In the genomic region with DNA sequence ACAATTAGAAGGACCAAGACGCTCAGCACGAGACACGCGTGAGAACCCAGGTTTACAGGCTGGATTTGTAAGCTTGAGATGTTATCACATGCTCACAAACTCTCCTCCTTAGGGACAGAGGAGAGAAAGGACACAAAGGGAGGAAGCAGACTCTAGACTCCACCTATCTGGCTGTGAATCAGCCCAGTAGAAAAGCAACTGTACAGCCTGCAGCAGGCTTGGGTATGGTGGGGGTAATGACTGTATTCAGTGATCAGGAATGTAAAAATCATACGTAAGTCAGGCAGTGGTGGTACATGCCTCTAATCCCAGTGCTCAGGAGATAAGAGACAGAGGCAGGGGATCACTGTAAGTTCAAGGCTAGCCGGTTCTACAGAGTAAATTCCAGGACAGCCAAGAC, we compare ENCODE assay signal across 14 mouse cellular contexts. TPM values are rescaled to one million over a fixed set of nuclear protein-coding genes. Genes with fewer than 3 reads are reported as not detected.
DNase-seq lines count a peak whose midpoint lies in the region; ATAC-seq lines count a peak whose summit lies in the region.
"Had no signal": no experiment of that assay in that cellular context is flagged by ENCODE, and none has a peak within 500 bp of the region (broad histone marks: within the 10 kb centered on the region; RNA-seq: fewer than 3 reads in every experiment).

No protein-coding gene starts in this region.

- no peak overlapping the region for H3K9ac ChIP-seq in kidney, embryonic 16.5 days (replicated peaks; ENCODE audit: low read length)
- H3K9ac ChIP-seq in heart, embryonic 13.5 days = no peak overlapping the region
- H3K9ac ChIP-seq: embryonic facial prominence, embryonic 12.5 days; liver, embryonic 14.5 days; midbrain, embryonic 12.5 days; neural tube, embryonic 12.5 days had no signal

- no peaks in the 10 kb centered on the region for H3K27me3 ChIP-seq in kidney, embryonic 16.5 days (ENCODE audit: insufficient read depth, low read length)
- H3K27me3 ChIP-seq in heart, embryonic 13.5 days (replicated peaks) = no peaks in the 10 kb centered on the region
- no peaks in the 10 kb centered on the region for H3K27me3 ChIP-seq in limb, embryonic 10.5 days (ENCODE audit: low read depth, poor library complexity, severe bottlenecking)
- H3K27me3 ChIP-seq: embryonic facial prominence, embryonic 12.5 days; midbrain, embryonic 12.5 days; neural tube, embryonic 12.5 days had no signal

- peak; percentile 27 for DNase-seq in adrenal gland, adult 2 months
- DNase-seq in adrenal gland, postnatal 36 days = no peak
- DNase-seq in kidney, postnatal 25 days = no peak
- peak; percentile 32 for DNase-seq in lung, postnatal 25 days (ENCODE audit: low spot score)
- no peak for DNase-seq in limb, embryonic 10.5 days (ENCODE audit: low spot score)
- DNase-seq in left cerebral cortex, adult 8-10 months (ENCODE audit: low spot score in 2 of 2) = no peak
- DNase-seq: cerebellum, postnatal 25 days had no signal

- peak overlapping the region; percentile 24; the same call in 1 of the 2 replicates for H3K27ac ChIP-seq in kidney, embryonic 16.5 days (ENCODE audit: low read length)
- H3K27ac ChIP-seq in heart, embryonic 13.5 days (replicated peaks) = 0 out of 2 replicates have a peak overlapping the region, but pooled peaks have one; percentile 24
- H3K27ac ChIP-seq in limb, embryonic 10.5 days = no peak overlapping the region
- H3K27ac ChIP-seq: embryonic facial prominence, embryonic 12.5 days; liver, embryonic 14.5 days; midbrain, embryonic 12.5 days; neural tube, embryonic 12.5 days had no signal

- no peak overlapping the region for H3K4me3 ChIP-seq in kidney, embryonic 16.5 days (ENCODE audit: low read length)
- H3K4me3 ChIP-seq in heart, embryonic 13.5 days = no peak overlapping the region
- H3K4me3 ChIP-seq in limb, embryonic 10.5 days = no peak overlapping the region
- H3K4me3 ChIP-seq: embryonic facial prominence, embryonic 12.5 days; midbrain, embryonic 12.5 days; neural tube, embryonic 12.5 days had no signal

- WGBS in kidney, embryonic 16.5 days = 72% methylated on average over 6 of the region's 6 CpGs
- WGBS in heart, embryonic 13.5 days = 68% methylated on average over 6 of the region's 6 CpGs
- WGBS in limb, embryonic 10.5 days = 89% methylated on average over 6 of the region's 6 CpGs

- H3K4me2 ChIP-seq in kidney, embryonic 16.5 days (replicated peaks; ENCODE audit: low read depth, low read length) = no peak overlapping the region
- H3K4me2 ChIP-seq in heart, embryonic 13.5 days = no peak overlapping the region
- H3K4me2 ChIP-seq: embryonic facial prominence, embryonic 12.5 days; midbrain, embryonic 12.5 days; neural tube, embryonic 12.5 days had no signal

- no peaks in the 10 kb centered on the region for H3K9me3 ChIP-seq in kidney, embryonic 16.5 days (ENCODE audit: low read length)
- no peaks in the 10 kb centered on the region for H3K9me3 ChIP-seq in heart, embryonic 13.5 days
- H3K9me3 ChIP-seq in limb, embryonic 10.5 days (replicated peaks) = no peaks in the 10 kb centered on the region
- H3K9me3 ChIP-seq: embryonic facial prominence, embryonic 12.5 days; midbrain, embryonic 12.5 days; neural tube, embryonic 12.5 days had no signal

- H3K4me1 ChIP-seq in kidney, embryonic 16.5 days (ENCODE audit: insufficient read depth, low read length) = no peaks in the 10 kb centered on the region
- peaks cover 13% of the 10 kb centered on the region for H3K4me1 ChIP-seq in heart, embryonic 13.5 days
- no peaks in the 10 kb centered on the region for H3K4me1 ChIP-seq in limb, embryonic 10.5 days
- H3K4me1 ChIP-seq: embryonic facial prominence, embryonic 12.5 days; midbrain, embryonic 12.5 days; neural tube, embryonic 12.5 days had no signal

- peak; percentile 52; the same call in 1 of the 2 replicates for ATAC-seq in kidney, embryonic 16.5 days (ENCODE audit: low FRiP score, low TSS enrichment)
- ATAC-seq in heart, embryonic 13.5 days (ENCODE audit: extremely low read depth, insufficient number of reproducible peaks, low FRiP score, low TSS enrichment) = no peak
- ATAC-seq: forebrain, embryonic 14.5 days had no signal

- H3K36me3 ChIP-seq in kidney, embryonic 16.5 days (ENCODE audit: insufficient read depth, low read length) = peaks cover 67% of the 10 kb centered on the region
- H3K36me3 ChIP-seq in heart, embryonic 13.5 days = peaks cover 97% of the 10 kb centered on the region
- peaks cover 100% of the 10 kb centered on the region for H3K36me3 ChIP-seq in limb, embryonic 10.5 days

RNA-seq across cellular contexts. Expression of a gene that starts 24.8 kb away (rescaled TPM):
- total RNA-seq in adrenal gland, adult 2 months (2021) = 10 to 100 TPM; 68.0 to 90.6 TPM
- polyA plus RNA-seq in adrenal gland, adult 2 months (2012; rRNA removed) = 41.1 and 41.4 TPM in 2 replicates
- 100 to 1,000 TPM in 1 of 2 experiments, 10 to 100 TPM in 1; 95.1 to 105 TPM for total RNA-seq in adrenal gland, postnatal 36 days (2021)
- 191 and 202 TPM in 2 replicates for polyA plus RNA-seq in kidney, embryonic 16.5 days (2015; fragmentation: Nextera tagmentation; extraction: Ambion mirVana)
- polyA plus RNA-seq in heart, embryonic 13.5 days (2015; fragmentation: Nextera tagmentation; extraction: Ambion mirVana) = 128 and 129 TPM in 2 replicates
- polyA plus RNA-seq in limb, embryonic 10.5 days (2016; fragmentation: Nextera tagmentation; extraction: Ambion mirVana) = 260 and 300 TPM in 2 replicates
- 10 to 100 TPM; 38.4 to 51.0 (median 45.2) TPM for total RNA-seq in left cerebral cortex, adult 8-10 months (2022)

RNA-seq across cellular contexts. Expression of a gene that starts 32.5 kb away (rescaled TPM):
- total RNA-seq in adrenal gland, adult 2 months (2021) = 1,000 to 10,000 TPM; 1,193 to 1,310 TPM
- polyA plus RNA-seq in adrenal gland, adult 2 months (2012; rRNA removed) = 1,760 and 3,093 TPM in 2 replicates
- total RNA-seq in adrenal gland, postnatal 36 days (2021) = 1,000 to 10,000 TPM; 1,091 to 1,914 TPM
- 673 and 685 TPM in 2 replicates for polyA plus RNA-seq in kidney, embryonic 16.5 days (2015; fragmentation: Nextera tagmentation; extraction: Ambion mirVana)
- polyA plus RNA-seq in heart, embryonic 13.5 days (2015; fragmentation: Nextera tagmentation; extraction: Ambion mirVana) = 801 and 895 TPM in 2 replicates
- 412 and 416 TPM in 2 replicates for polyA plus RNA-seq in limb, embryonic 10.5 days (2016; fragmentation: Nextera tagmentation; extraction: Ambion mirVana)
- total RNA-seq in left cerebral cortex, adult 8-10 months (2022) = 100 to 1,000 TPM; 531 to 567 (median 564) TPM

Comparison
In these comparisons a context has a peak if more than half of its experiments do, and no peak if none do; other contexts are left out.
1. DNase-seq: peak in adrenal gland, adult 2 months (single experiment) and lung, postnatal 25 days (single experiment); none in adrenal gland, postnatal 36 days (0 of 2), kidney, postnatal 25 days (0 of 2), limb, embryonic 10.5 days (single experiment) and left cerebral cortex, adult 8-10 months (0 of 2).